16 mouse cellular contexts compared by ENCODE assay signal in the genomic region with DNA sequence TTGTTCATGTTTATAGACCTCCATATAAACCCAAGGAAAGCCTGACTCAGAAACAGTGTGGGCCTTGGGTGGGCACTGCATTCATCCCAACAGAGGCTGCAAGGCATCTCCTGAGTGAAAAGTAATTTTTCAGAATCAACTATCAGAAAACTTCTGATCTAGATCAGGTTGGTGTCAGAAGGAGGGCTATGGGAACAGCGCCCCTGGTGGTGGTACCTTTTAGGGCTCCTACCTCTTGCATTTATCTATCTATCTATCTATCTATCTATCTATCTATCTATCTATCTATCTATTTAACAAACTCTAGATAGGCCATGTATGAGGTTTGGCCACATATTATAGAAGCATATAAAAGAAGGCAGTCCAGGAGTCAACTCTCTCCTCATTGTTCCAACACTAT. TPM values are rescaled to one million over a fixed set of nuclear protein-coding genes. Genes with fewer than 3 reads are reported as not detected.
DNase-seq lines count a peak whose midpoint lies in the region; ATAC-seq and TF ChIP-seq lines count a peak whose summit lies in the region.
"Had no signal": no experiment of that assay in that cellular context is flagged by ENCODE, and none has a peak within 500 bp of the region (broad histone marks: within the 10 kb centered on the region; RNA-seq: fewer than 3 reads in every experiment).

No protein-coding gene starts in this region.

- peak; percentile 13 for DNase-seq in kidney, adult 9 months
- DNase-seq in kidney, adult 18-20 months: no peak
- no peak for DNase-seq in spleen, adult 2 months (ENCODE audit: low read depth in 1 of 2, low spot score in 2 of 2)
- DNase-seq in spleen, postnatal 4 days (ENCODE audit: low spot score in 2 of 2): no peak
- peak; percentile 34 for DNase-seq in R1 (ENCODE audit: low read depth, low spot score)
- no peak for DNase-seq in right cerebral cortex, postnatal 10 days (ENCODE audit: low spot score in 2 of 2)
- DNase-seq: layer of hippocampus, postnatal 36 days; lung, postnatal 4 days; right cerebral cortex, adult 18-20 months; thymus, postnatal 25 days had no signal

- no peak overlapping the region for H3K4me3 ChIP-seq in spleen, adult 2 months (ENCODE audit: extremely low read depth, insufficient read depth, insufficient read length)
- H3K4me3 ChIP-seq in midbrain, embryonic 13.5 days (replicated peaks): no peak overlapping the region
- H3K4me3 ChIP-seq: embryonic facial prominence, embryonic 15.5 days; forebrain, embryonic 15.5 days; limb, embryonic 12.5 days; neural tube, embryonic 15.5 days had no signal

- H3K9ac ChIP-seq in midbrain, embryonic 13.5 days (replicated peaks): no peak overlapping the region
- H3K9ac ChIP-seq: embryonic facial prominence, embryonic 15.5 days; forebrain, embryonic 15.5 days; limb, embryonic 12.5 days; neural tube, embryonic 15.5 days had no signal

- no peak overlapping the region for H3K4me2 ChIP-seq in midbrain, embryonic 13.5 days (replicated peaks)
- H3K4me2 ChIP-seq: embryonic facial prominence, embryonic 15.5 days; forebrain, embryonic 15.5 days; limb, embryonic 12.5 days; neural tube, embryonic 15.5 days had no signal

- no peak overlapping the region for H3K27ac ChIP-seq in spleen, adult 2 months (ENCODE audit: insufficient read depth, low read length)
- H3K27ac ChIP-seq in midbrain, embryonic 13.5 days: no peak overlapping the region
- H3K27ac ChIP-seq: forebrain, embryonic 15.5 days; limb, embryonic 12.5 days; neural tube, embryonic 15.5 days had no signal

- no peaks in the 10 kb centered on the region for H3K36me3 ChIP-seq in spleen, adult 2 months (ENCODE audit: control insufficient read depth, insufficient read depth, low read length)
- no peaks in the 10 kb centered on the region for H3K36me3 ChIP-seq in midbrain, embryonic 13.5 days
- H3K36me3 ChIP-seq: embryonic facial prominence, embryonic 15.5 days; forebrain, embryonic 15.5 days; limb, embryonic 12.5 days; neural tube, embryonic 15.5 days had no signal

- H3K27me3 ChIP-seq in spleen, adult 2 months (ENCODE audit: control insufficient read depth, insufficient read depth, low read length): no peaks in the 10 kb centered on the region
- H3K27me3 ChIP-seq in midbrain, embryonic 13.5 days: no peaks in the 10 kb centered on the region
- H3K27me3 ChIP-seq: embryonic facial prominence, embryonic 15.5 days; forebrain, embryonic 15.5 days; limb, embryonic 12.5 days; neural tube, embryonic 15.5 days had no signal

- no peaks in the 10 kb centered on the region for H3K4me1 ChIP-seq in spleen, adult 2 months (ENCODE audit: control insufficient read depth, insufficient read depth, insufficient read length)
- H3K4me1 ChIP-seq in midbrain, embryonic 13.5 days (replicated peaks): no peaks in the 10 kb centered on the region
- H3K4me1 ChIP-seq: embryonic facial prominence, embryonic 15.5 days; forebrain, embryonic 15.5 days; limb, embryonic 12.5 days; neural tube, embryonic 15.5 days had no signal

- ATAC-seq in midbrain, embryonic 13.5 days: no peak
- ATAC-seq: forebrain, embryonic 15.5 days; hindbrain, embryonic 16.5 days had no signal

- peak; percentile 11; the same call in 1 of the 2 replicates for TF ChIP-seq CTCF in spleen, adult 2 months (IDR thresholded peaks at IDR 0.05; ENCODE audit: extremely low read depth, insufficient read depth, insufficient read length, insufficient replicate concordance)

- WGBS in spleen, adult 2 months: 55% methylated on average over 1 of the region's 1 CpGs
- WGBS in midbrain, embryonic 13.5 days: 33% methylated on average over 1 of the region's 1 CpGs

- no peak for TF ChIP-seq POLR2A in spleen, adult 2 months (IDR thresholded peaks at IDR 0.05; ENCODE audit: low read depth, low read length)

- no peaks in the 10 kb centered on the region for H3K9me3 ChIP-seq in midbrain, embryonic 13.5 days
- H3K9me3 ChIP-seq: embryonic facial prominence, embryonic 15.5 days; forebrain, embryonic 15.5 days; limb, embryonic 12.5 days; neural tube, embryonic 15.5 days had no signal

RNA-seq across cellular contexts. Expression of gene Il1r2, which starts 21.7 kb away (rescaled TPM):
- 1.2 TPM in 2 replicates for polyA plus RNA-seq in spleen, adult 2 months (2012; rRNA removed)
- polyA plus RNA-seq in midbrain, embryonic 13.5 days (2015; fragmentation: Nextera tagmentation; extraction: Ambion mirVana): 0.15 TPM in 1 of 2 replicates, not detected in the other

Comparison
In these comparisons a context has a peak if more than half of its experiments do, and no peak if none do; other contexts are left out.
1. DNase-seq: peak in kidney, adult 9 months (single experiment) and R1 (single experiment); none in kidney, adult 18-20 months (single experiment), spleen, adult 2 months (0 of 2), spleen, postnatal 4 days (0 of 2) and right cerebral cortex, postnatal 10 days (0 of 2).